Mouse (Mus musculus) midbrain, embryonic 16.5 days (tissue): ENCODE data around the gene Ndrg2. TPM values are rescaled to one million over a fixed set of nuclear protein-coding genes. Genes with fewer than 3 reads are reported as not detected.

Experiments used
- ATAC-seq: fragments of 200-750 bp; cut with Nextera tagmentation; 2 replicates; pipeline ENCODE4 v1.8.0; 2017; ENCODE audit warnings: moderate TSS enrichment
- H3K27ac ChIP-seq: fragments of 300-500 bp; sonication (generic); 2 replicates; pipeline ENCODE4 v1.5.1; 2014; ENCODE audit warnings: mild to moderate bottlenecking, low read length, mixed read lengths
- H3K27me3 ChIP-seq: fragments of 300-500 bp; sonication (generic); 2 replicates; pipeline ENCODE4 v1.6.1; 2014; ENCODE audit warnings: low read depth, low read length, mixed read lengths; ENCODE audit not compliant: control insufficient read depth, insufficient read depth
- H3K36me3 ChIP-seq: fragments of 300-500 bp; sonication (generic); 2 replicates; pipeline ENCODE4 v1.6.1; 2014; ENCODE audit warnings: mild to moderate bottlenecking, low read length, moderate library complexity, mixed read lengths; ENCODE audit not compliant: control insufficient read depth, insufficient read depth
- H3K4me1 ChIP-seq: fragments of 300-500 bp; sonication (generic); 2 replicates; pipeline ENCODE4 v1.6.1; 2014; ENCODE audit warnings: mild to moderate bottlenecking, low read length, mixed read lengths; ENCODE audit not compliant: control insufficient read depth, insufficient read depth
- H3K4me2 ChIP-seq: fragments of 300-500 bp; sonication (generic); 2 replicates; pipeline ENCODE4 v1.6.1; 2014; ENCODE audit warnings: mild to moderate bottlenecking, low read length, mixed read lengths
- H3K4me3 ChIP-seq: fragments of 300-500 bp; sonication (generic); 2 replicates; pipeline ENCODE4 v1.5.1; 2014; ENCODE audit warnings: low read depth, mild to moderate bottlenecking, low read length, moderate library complexity, mixed read lengths
- H3K9ac ChIP-seq: fragments of 300-500 bp; sonication (generic); 2 replicates; pipeline ENCODE4 v1.6.1; 2014; ENCODE audit warnings: low read depth, low read length, mixed read lengths
- H3K9me3 ChIP-seq: fragments of 300-500 bp; sonication (generic); replicated peaks from 2 replicates; pipeline ENCODE4 v1.6.1; 2014; ENCODE audit warnings: mild to moderate bottlenecking, low read length, mixed read lengths; ENCODE audit not compliant: control insufficient read depth, poor library complexity, severe bottlenecking
- WGBS: fragments of 180-500 bp; shearing (Covaris S2); extraction: QIAGEN DNeasy Blood & Tissue Kit; methylation state at CpG from one replicate; pipeline ENCODE4 v1.1.7; 2014; 5-methylcytosine and 5-hydroxymethylcytosine counted together
- polyA plus RNA-seq: library from polyadenylated mRNA; unstranded; fragments of >200 nt; fragmentation: Nextera tagmentation; extraction: Ambion mirVana; gene quantifications from 2 replicates; pipeline ENCODE4 v1.2.1, GENCODE M21; 2015

The Ndrg2 gene
- polyA plus RNA-seq, 1 experiment from 2014 or later, result 269 TPM

GRCm38 (mm10) chr14:51892191-51892939, 21.6 kb downstream of the Ndrg2 start, which contains the start of gene Slc39a2:
Gene Slc39a2, plus strand, starts transcription at chr14:51892889.
- Histone ChIP-seq H3K27ac (no peak within 1 kb of the TSS), H3K36me3 (peaks cover 48% of the 10 kb centered on the region), H3K4me2 (no peak within 1 kb of the TSS), H3K27me3 (no peaks in the 10 kb centered on the region), H3K4me3 (no peak within 1 kb of the TSS), H3K4me1 (no peaks in the 10 kb centered on the region), H3K9me3 (no peaks in the 10 kb centered on the region), H3K9ac (no peak within 1 kb of the TSS)
- 94% methylated on average over 9 of the region's 9 CpGs for WGBS
- no peak for ATAC-seq

- Histone ChIP-seq H3K4me1 (peaks cover 14% of the 10 kb centered on the region), H3K4me2 (no peak overlapping the region), H3K27me3 (no peaks in the 10 kb centered on the region), H3K36me3 (peaks cover 50% of the 10 kb centered on the region), H3K9me3 (no peaks in the 10 kb centered on the region), H3K4me3 (no peak overlapping the region), H3K27ac (no peak overlapping the region), H3K9ac (no peak overlapping the region)
- no peak for ATAC-seq
- WGBS, result 90% methylated on average over 6 of the region's 6 CpGs
These were observed 24.1 kb downstream of the Ndrg2 start for GRCm38 (mm10) chr14:51889833-51890232.

GRCm38 (mm10) chr14:51886051-51886450, 27.9 kb downstream of the Ndrg2 start:
- no peaks in the 10 kb centered on the region for H3K27me3 ChIP-seq
- H3K4me3 ChIP-seq, result peak overlapping the region; percentile 80
- no peak overlapping the region for H3K9ac ChIP-seq
- H3K27ac ChIP-seq, result no peak overlapping the region
- ATAC-seq, result no peak
- peaks cover 35% of the 10 kb centered on the region for H3K36me3 ChIP-seq
- H3K4me1 ChIP-seq, result peaks cover 14% of the 10 kb centered on the region
- H3K9me3 ChIP-seq, result no peaks in the 10 kb centered on the region
- H3K4me2 ChIP-seq, result peak overlapping the region; percentile 85
- WGBS, result 36% methylated on average over 6 of the region's 6 CpGs

- under 1% methylated on average over 43 of the region's 43 CpGs for WGBS
- Histone ChIP-seq H3K4me1 (peaks cover 14% of the 10 kb centered on the region), H3K9ac (peak within 1 kb of the TSS; percentile 85), H3K9me3 (no peaks in the 10 kb centered on the region), H3K4me3 (peak within 1 kb of the TSS; percentile 80), H3K36me3 (peaks cover 25% of the 10 kb centered on the region), H3K27ac (peak within 1 kb of the TSS; percentile 89), H3K4me2 (peak within 1 kb of the TSS; percentile 85), H3K27me3 (no peaks in the 10 kb centered on the region)
- ATAC-seq, result peak; percentile 99
These were observed 29.2 kb downstream of the Ndrg2 start, which contains the start of gene Mettl17 for GRCm38 (mm10) chr14:51884598-51885331. Gene Mettl17, plus strand, starts transcription at chr14:51884842.

- Histone ChIP-seq H3K4me1 (peaks cover 14% of the 10 kb centered on the region), H3K36me3 (peaks cover 18% of the 10 kb centered on the region), H3K4me3 (peak overlapping the region; percentile 80), H3K27ac (peak overlapping the region; percentile 89), H3K27me3 (no peaks in the 10 kb centered on the region), H3K9ac (peak overlapping the region; percentile 85), H3K9me3 (no peaks in the 10 kb centered on the region), H3K4me2 (peak overlapping the region; percentile 85)
- WGBS, result 2% methylated on average over 14 of the region's 14 CpGs
- peak; percentile 46 for ATAC-seq
These were observed 29.9 kb downstream of the Ndrg2 start for GRCm38 (mm10) chr14:51884031-51884544.

GRCm38 (mm10) chr14:51883527-51884030, 30.4 kb downstream of the Ndrg2 start:
- H3K9ac ChIP-seq, result 0 out of 2 replicates have a peak overlapping the region, but pooled peaks have one; percentile 85
- 0% methylated on average over 4 of the region's 4 CpGs for WGBS
- H3K4me2 ChIP-seq, result peak overlapping the region; percentile 85
- peak overlapping the region; percentile 80 for H3K4me3 ChIP-seq
- no peaks in the 10 kb centered on the region for H3K9me3 ChIP-seq
- H3K36me3 ChIP-seq, result peaks cover 13% of the 10 kb centered on the region
- H3K27ac ChIP-seq, result peak overlapping the region; percentile 89
- no peaks in the 10 kb centered on the region for H3K27me3 ChIP-seq
- H3K4me1 ChIP-seq, result peaks cover 14% of the 10 kb centered on the region
- peak; percentile 49 for ATAC-seq

- 87% methylated on average over 3 of the region's 3 CpGs for WGBS
- no peaks in the 10 kb centered on the region for H3K9me3 ChIP-seq
- no peak overlapping the region for H3K9ac ChIP-seq
- no peaks in the 10 kb centered on the region for H3K4me1 ChIP-seq
- H3K4me2 ChIP-seq, result no peak overlapping the region
- no peak overlapping the region for H3K4me3 ChIP-seq
- no peaks in the 10 kb centered on the region for H3K27me3 ChIP-seq
- H3K27ac ChIP-seq, result no peak overlapping the region
- H3K36me3 ChIP-seq, result no peaks in the 10 kb centered on the region
- ATAC-seq, result no peak
These were observed 36.4 kb downstream of the Ndrg2 start for GRCm38 (mm10) chr14:51877517-51877916.

GRCm38 (mm10) chr14:51871741-51872140, 42.2 kb downstream of the Ndrg2 start:
- H3K9me3 ChIP-seq, result no peaks in the 10 kb centered on the region
- no peak overlapping the region for H3K4me3 ChIP-seq
- H3K36me3 ChIP-seq, result no peaks in the 10 kb centered on the region
- no peak overlapping the region for H3K9ac ChIP-seq
- H3K4me2 ChIP-seq, result no peak overlapping the region
- no peaks in the 10 kb centered on the region for H3K4me1 ChIP-seq
- no peaks in the 10 kb centered on the region for H3K27me3 ChIP-seq
- H3K27ac ChIP-seq, result no peak overlapping the region
- no peak for ATAC-seq
- 72% methylated on average over 9 of the region's 9 CpGs for WGBS
